Mouse (Mus musculus): Measurements from ENCODE around the gene Pla2g3.

Gene Pla2g3

DNA sequence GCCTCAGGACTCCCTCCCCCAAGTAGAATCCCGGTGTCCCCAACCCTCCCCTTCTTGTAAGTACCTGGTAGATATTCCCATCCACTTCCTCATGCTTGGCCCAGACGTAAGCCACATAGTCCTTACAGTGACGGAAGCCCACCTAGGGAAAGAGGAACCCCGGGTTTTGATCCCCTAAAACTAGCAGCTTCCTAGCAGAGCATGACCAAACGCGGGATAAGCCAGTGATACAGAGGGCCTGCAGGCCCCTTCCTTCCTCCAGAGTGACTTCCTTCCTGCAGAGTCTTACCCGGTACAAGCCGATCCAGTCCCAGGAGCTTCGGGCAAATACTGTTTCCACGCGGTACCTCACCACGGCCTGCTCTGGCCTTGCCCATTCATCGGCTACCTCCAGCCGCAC, 7.4 kb downstream of the Pla2g3 start:
- no peak for DNase-seq

DNA sequence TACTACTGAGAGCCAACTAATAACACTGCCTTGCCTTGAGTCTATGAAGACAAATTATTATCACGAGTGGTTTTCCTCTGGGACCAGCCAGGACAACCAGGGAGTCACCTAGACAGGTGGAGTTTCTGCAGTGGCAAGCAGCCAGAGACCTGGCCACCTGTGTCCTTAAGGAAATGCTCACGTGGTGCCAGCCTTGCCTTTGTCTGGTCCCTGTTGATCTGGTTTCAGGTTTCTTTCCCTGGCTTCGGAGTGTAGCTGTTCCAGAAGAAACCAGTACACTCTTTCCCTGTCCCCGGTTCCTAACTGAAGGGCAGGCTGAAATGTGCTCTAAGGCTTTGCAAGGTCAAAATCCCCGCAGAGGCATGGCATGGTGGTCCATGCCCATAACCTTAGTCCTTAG, 8.7 kb downstream of the Pla2g3 start:
- no peak for DNase-seq

DNA sequence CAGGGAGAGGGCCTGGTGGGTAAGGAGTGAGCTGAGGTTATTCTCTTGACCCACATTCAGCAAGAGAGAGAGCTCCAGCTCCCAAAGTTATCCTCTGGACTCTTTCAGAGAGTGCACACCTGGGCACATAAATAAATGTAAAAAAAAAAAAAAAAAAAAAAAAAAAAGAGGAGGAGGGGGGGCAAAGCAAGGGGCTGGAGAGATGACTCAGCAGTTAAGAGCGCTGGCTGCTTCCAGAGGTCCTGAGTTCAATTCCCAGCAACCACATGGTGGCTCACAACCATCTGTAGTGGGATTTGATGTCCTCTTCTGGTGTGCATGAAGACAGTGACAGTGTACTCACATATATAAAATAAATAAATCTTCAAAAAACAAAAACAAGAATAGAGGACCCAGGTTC, 9.2 kb downstream of the Pla2g3 start:
- DNase-seq, result no peak

DNA sequence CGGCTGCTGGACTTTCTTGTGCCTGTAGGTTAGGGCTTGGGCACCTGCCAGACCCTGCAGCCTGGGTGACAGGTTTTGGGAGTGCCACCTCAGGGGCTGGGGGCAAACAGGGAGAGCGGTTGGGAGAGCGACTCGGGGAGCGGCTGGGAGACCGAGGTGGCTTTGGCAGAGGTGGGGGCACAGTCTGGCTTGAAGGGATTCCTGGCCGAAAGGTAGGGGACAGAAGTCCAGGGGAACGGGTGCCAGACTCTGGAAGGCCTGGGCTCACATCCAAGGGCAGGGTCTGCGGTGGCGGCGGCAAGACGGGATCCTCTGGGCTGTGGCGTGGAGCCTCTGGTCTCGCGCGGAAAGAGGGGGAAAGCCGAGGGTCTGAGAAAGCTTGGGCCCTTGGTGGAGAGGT, 14.0 kb downstream of the Pla2g3 start:
- DNase-seq, result no peak

DNA sequence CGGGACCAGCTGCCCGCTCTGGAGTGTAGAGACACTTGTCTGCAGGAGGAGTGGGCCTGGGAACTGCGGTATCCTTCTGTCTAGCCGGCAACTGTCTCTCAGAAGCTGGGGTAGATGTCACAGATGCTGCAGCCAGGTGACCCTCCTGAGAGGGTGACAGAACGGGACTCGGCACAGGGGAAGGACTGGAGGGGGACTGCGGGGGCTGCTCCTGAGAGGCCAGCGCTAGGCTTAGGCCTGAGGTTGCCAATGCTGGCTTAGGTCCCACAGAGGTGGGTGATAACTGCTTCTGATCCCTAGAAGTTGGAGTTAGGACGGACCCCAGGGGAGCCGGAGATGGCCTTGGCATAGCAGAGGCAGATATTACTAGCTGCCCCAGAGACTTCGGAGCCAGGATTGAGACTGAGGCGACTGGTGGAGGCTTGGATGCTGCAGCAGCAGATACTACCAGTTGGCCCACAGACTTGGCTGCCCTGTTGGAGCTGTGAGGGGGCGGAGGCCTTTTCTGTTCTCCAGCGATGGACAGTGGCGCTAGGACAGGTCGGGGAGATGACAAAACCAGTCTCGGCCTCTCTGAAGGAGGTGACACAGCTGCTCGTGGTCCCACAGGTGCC, 14.5 kb downstream of the Pla2g3 start:
- DNase-seq, result no peak

DNA sequence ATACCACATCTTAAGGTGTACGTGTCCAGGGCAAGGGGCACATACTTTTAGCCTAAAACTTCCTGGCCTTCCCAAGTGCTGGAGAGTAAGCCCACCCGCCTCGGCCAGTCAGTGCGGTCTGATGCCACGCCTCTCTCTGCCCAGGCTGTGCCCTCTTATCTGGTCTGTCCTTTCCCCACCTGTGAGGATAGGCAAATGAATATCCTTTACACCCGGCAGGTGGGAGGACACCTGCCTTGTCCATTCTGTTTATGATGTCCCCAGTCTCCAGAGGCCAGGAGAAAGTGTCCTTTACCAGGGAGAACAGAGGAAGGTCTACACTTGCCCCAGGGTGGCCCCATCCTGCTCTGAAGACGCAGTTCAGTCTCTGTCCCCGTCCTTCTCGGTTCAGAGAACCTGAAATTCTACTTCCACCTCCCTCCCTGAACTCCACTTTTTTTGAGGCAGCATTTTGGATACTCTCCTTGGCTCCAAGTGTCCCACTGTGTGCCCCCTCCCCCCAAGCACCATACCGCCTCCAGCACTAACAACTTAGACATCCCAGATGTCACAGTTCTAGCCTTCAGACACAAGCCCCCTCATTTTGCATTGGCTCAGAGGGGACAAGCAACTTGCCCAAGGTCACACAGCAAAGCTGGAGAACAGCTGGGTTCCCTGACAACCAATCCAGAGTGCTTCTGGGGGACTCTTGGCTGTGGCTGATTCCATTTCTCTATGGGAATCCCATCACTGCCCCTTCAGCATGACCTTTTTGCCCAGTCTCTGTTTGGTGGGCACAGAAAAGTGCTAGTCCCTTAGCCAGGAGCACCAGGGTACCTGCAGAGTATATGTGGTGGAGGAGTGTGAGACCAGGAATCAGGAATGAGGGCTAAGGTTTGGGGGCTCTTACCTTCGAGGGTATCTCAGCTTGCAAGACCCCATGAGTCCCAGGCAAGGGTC, 15.9 kb downstream of the Pla2g3 start:
- no peak for DNase-seq

DNA sequence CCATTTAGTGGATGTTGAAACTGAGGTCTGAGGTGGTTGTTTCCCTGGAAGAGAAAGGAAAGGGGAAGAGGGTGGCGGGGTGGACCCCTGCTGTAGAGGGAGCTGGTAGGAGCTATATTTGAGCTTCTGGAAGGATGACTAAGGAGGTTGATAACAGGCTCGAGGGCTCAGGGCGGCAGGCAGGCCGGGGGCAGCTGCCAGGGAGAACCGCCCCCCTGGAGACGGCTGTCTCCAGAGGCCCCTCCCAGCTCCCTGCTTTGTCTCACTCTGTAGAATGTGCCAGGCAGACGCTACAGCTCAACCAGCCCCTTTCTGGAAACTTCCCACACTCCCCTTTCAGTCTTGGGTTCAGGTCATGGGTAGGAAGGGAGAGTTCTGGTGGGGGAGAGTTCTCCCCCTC, 20.1 kb downstream of the Pla2g3 start:
- DNase-seq, result no peak

DNA sequence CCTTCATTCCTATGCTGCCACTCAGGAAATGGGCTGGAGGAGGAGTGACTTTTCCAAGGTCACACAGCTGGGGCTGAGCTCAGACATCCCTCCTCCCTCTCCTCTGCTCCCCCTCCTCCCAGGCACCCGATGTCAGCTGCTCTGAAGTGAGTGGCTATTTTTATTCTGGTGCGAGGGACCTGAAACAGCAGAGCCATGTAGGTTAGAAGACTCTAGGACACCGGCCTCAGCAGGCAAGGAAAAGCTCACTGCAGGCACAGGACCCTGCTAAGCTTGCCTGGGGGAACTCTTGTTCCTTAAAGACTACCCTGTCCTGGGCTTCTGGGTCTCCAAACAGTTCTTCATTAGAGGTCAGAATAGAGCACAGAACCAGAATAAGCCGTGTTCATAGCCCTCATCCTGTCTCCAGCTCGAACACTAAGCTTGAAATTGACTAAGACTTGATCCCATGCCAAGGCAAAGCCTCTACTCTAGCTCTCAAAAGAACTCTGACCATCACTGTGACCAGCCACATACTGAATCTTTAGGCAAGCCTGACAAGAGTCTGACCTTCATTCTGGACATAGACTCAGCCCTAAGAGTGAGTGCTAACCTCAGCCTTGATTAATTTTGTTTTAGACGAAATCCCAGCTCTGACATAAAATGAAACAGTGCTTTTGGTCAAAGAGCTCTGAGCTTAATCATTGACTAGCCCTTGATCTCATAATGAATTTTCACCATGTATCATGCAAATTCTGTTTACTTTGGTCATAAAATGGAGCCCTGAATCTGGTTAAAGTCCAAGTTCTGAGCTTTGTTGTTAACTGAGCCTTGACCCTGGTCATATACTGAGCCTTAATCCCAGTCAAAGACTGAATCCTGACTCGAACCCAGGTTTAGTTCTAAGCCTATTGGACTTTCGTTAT, 21.3 kb downstream of the Pla2g3 start:
- DNase-seq, result no peak

DNA sequence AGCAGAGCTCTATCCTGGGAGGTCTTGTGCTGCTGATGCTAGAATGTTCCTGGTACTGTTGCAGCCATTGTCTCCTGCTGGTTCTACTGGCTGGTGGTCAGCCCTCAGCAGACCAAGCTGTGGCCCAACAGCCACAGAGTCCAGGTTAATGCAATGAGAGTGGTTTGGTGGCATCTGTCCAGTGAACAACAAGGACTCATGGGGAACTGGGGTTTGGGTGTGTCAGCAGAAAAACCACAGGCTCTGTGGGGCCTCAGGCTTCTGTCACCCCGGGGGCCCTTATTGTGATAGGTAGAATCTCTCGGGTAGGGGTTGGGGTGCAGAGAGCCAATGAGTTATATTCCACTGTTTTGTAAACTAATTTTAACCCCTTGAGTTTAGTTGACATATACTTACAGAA, 22.2 kb downstream of the Pla2g3 start:
- no peak for DNase-seq

DNA sequence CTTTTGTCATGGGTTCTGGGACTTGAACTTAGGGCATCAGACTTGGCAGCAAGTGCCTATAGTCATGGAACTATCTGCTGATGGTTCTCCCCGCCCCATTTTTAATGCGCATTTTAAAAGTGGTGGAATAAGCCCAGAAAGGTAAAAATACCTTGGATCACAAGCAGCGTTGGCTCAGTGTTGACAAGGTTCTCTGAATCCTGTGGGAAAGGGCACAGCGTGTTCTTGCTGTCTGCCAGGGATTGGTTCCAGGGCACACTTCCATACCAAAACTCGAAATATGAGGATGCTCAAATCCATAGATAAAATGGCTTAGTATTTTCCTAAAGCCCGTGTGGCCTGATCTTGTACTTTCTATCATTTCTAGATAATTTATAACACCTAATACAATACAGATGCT, 25.2 kb downstream of the Pla2g3 start:
- DNase-seq, result no peak

DNA sequence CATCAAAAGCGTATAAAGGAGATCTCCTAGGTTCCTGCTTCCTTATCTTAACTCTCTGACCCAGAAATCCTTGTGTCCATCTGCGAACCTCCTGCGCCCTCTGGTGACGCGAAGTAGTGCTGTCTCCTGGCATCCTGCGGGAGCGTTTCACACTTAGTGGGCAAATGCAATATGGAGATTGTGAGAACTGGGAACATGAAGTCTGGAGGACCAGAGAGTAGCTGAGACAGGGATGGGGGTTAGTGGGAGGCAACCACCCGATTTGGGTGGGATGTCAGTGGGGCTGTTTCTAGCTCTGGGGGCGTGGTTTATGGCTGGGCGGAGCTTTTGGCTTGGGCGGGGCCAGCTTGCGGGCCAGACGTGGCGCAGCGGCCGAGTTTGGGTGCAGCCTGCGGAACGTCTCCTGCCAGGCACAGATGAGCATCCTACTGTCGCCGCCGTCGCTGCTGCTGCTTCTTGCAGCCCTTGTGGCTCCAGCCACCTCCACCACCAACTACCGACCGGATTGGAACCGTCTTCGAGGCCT, 26.5 kb downstream of the Pla2g3 start, which contains the start of gene Selenom:
Gene Selenom (plus strand): TSS at position 156 of the 526 bp plus-strand sequence.
- DNase-seq, result peak; percentile 86

DNA sequence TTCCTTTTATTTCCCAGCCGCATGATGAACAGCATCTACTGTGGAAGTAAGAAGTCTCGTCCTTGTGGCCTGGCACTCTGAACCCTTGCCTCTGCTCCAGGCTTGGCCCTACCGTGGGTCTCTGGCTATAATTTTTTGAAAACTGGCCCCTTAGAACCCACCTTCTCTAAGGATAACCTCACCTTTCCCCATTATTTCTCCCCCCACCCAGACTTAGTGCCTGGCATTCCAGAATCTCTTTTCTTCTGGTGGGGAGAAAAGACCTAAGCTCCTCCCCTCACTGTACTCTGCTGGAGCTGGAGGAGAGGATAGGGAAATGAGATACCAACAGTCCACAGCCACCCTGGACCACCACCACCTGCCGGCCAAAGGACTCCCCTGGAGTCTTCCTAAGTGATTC, 27.1 kb downstream of the Pla2g3 start:
- no peak for DNase-seq

DNA sequence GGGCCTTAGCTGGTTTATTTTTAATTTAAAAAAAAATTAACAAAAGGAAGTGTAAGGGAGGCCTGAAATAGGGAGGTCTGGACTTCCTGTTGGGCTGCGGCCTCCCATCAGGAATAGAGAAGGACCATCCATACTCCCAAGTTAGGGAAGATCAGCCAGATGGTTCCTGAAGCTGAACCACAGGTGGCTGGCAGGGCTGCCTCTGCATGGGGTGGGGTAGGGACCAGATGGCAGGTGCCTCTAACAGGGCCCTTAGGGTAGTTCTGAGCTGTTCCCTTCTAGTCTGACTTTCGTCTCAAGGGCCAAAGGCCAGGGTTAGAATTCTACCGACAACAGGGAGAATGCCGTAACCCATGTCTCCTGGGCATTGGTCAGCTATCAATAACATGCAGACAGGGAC, 27.6 kb downstream of the Pla2g3 start:
- DNase-seq, result no peak

DNA sequence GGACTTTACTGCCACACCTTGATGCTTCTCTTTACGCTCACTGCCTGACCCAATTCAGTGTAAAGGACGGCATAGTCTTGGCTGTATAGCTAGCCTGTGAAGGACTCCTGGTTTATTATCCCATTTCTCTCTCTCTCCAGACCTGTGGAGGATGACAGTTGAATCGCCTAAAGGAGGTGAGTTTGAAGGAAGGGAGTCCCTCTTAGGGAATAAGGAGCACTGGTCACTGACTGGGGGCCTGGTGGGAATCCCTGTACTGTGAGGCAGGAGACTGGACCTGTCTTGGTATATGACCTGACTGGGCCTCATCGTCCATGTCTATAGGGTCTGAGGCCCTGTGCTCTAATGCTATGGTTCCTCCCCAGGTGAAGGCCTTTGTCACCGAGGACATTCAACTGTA, 28.0 kb downstream of the Pla2g3 start:
- DNase-seq, result no peak

DNA sequence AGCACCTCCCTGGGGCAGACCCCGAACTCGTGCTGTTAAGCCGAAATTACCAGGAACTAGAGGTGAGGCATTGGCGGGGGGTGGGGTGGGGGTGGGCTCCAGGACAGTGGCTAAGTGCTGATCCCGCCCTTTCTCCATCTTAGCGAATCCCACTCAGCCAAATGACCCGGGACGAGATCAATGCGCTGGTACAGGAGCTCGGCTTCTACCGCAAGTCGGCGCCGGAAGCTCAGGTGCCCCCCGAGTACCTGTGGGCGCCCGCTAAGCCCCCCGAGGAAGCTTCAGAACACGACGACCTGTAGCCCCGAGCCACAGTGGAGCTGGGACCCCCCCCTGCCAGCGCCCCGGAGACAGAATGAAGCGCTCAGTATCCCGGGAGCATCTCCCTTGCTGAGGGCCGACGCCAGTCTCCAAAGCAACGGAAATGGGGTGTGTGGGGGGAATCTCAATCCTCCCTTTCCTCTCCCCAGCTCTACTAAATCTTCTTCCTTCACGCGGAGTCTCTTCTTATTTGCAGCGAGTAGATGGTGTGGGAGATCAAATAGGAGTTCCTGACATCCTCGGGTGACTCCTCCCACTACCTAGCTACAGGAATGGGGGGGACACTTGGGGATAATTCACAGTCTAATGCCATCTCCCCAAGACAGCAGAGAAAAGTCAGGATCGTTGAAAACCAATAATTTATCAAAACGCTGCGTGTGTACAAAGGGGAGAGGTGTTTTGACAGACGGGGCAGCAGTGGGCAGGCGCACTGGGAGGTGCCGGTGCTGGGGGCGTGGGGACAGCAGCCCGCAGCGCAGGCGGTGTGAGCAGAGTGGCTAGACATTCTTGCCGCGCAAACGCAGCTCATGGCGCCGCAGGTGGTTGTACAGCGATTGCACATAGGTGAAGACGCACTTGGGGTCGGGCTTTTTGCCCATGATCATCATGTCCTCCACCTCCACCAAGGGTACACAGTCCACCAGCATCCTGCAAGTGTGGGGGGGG, 29.1 kb downstream of the Pla2g3 start:
- peak; percentile 18 for DNase-seq

DNA sequence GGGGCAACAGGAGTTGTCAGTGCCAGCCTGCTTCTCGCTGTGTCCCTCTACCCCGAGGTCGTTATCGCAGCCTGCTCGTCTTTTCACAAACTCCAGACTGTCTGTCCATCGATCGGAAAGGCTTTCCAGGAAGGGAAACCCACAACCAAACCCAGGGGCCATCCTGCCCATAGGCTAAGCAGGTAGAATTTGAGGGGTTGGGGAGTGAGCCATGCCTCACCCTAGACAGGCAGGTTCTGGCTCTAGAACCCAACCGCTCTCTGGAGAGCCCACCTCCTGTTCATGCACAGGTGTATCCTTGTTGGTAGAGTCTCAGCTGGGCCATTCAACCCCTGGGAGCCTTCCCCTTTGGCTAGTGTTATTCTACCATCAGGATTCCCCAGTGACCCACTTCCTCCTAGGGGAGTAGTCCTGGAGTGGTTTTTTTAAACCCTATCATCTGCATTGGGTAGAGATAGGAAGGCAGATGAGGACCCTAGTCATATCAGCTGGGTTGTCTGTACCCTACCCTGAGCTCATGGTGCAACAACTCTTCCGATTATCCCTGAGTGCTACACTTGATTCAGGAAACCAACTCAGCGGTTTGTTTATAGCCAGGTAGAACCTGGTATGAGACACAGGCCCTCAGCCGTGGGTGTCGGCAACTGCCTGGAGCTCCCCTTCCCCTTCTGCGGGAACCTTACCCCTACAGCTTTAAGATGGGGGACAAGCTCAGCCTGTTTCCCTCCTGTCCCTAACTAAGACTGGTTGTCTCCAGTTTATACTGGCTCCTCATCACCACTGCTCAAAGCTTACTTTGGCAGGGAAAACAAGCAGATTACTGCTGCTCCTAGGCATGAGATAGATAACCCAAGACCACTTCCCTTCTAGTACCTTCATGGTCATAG, 30.0 kb downstream of the Pla2g3 start:
- no peak for DNase-seq

DNA sequence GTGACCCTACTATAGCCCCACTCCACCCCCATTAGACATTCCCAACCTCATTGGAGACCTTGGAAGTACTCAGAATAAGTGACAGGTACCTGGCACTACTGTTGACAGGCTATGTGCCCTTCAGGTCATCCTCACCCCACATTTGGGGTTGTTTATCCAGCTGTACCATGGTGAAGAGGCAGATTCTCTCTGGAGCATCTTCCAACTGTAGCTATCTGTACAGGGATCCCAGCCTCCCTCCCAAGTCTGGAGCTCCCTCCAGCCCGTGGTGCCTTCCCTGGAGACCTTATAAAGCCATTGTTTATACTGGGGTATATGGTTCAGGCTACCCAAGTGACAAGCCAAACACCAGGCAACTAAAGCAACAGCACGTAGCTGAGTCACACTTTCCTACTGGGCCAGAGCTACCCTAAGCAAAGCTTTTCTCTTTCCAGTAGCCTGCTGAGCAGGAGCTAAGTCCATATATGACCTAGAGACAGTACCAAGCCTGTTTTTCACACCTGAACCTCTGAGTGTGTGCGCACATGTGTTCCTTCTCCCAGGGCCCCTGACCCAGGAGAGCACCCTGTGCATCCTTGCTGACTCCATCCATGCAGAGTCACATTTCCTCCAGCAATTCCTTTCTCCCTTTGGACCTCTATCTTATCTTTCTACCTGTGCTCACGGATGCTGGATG, 31.1 kb downstream of the Pla2g3 start:
- no peak for DNase-seq

DNA sequence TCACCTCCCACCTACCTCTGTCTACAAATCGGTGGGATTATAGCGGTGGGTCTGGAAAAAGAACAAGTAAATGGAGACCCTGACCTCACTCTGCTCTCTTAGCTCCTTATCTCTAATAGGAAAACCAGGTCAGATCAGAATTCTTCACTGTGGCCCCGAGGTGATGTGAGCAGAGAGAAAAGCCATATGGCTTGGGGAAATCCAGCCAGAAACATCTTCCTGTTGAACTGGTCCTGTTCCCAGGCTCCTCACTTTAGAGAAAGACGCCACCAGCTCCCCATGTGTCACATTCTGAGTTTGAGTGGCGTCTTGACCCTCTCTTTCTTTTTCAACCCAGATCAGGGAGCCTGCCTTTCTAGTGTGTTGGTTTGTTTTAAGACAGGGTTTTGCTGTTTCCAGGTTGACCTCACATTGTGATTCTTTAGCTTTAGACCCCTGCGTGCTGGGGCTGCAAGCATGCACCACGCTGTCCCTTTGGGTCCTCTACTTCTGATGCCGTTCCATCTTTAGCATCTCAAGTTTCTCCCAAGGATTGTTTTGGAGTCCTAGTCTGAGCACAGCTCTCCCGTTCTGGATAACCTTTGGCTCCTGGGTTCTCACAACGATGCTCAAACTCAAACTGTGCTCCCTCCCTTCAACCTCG, 31.8 kb downstream of the Pla2g3 start:
- no peak for DNase-seq

DNA sequence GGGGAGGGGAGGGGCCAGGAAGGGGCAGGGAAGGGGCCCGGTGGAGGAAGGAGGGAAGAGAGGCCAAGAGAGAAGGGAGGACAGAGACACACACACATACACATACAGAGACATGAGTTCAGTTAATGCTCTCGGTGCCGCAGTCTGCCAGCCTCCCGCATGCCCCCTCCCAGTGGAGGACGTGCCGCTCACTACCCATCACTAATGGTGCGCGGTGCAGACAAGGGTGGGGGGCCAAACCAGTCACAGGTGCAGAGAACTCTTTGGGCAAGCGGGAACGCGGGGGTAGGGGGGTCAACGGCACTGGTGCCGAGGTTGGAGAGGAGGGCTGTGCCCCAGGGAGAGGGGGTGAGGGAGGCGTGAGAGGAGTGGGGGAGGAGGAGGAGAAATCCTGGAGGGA, 32.8 kb downstream of the Pla2g3 start:
- no peak for DNase-seq

Measured in right cerebral cortex, postnatal 14 days (tissue).